Mouse (Mus musculus) natural killer cell, adult 2 months (primary cell): ENCODE data around the gene Hdac9.
A peak's percentile ranks its signal among the peaks of the same experiment; 100 is the strongest.
"Not testable (repeated sequence)": the region's sequence is repeated elsewhere in the genome, so short reads cannot be mapped to it uniquely, and the experiment has no call there.

Experiments
- DNase-seq, 2 experiments: peaks; one replicate each; pipeline ENCODE4 v3.0.0; 2022; ENCODE audit warnings: low spot score in 2 of 2

Hdac9 gene

DNA sequence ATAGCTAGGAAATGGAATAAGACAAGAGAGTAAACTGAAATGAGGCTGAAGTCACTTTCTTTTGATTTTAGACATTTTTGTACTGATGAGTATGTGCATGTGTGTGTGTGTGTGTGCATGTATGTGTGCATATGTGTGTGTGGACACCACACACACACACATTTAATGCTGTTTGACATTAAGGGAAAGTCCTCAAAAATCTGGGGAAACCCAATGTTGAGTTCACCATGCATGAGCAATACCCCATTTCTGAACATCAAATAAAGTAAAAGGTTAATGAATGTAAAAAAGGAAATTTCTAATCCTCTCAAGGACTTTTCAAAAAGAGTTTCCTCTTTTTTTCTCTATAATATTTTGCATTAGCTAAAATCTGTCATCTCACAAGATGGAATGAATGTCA, 427.3 kb downstream of the Hdac9 start:
- no peak for DNase-seq

DNA sequence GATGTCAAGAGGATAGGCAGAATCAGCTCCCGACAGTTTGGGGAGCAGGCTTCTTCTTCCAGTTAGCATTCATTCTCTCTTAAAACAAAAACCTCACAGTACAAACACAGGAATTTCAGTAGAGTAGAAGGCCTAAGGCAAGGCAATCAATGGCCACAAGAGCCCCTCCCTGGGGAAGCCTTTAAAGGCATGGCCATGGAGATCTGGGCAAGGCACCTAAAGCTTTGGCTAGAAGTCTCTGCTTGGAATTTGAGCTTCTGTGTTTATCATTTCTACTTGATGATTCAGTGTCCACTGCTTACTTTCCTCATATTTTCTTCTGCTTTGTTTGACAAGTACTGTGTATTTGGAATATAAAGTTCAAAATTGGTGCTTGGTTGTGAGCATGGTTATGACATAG, 429.2 kb downstream of the Hdac9 start:
- no peak for DNase-seq

DNA sequence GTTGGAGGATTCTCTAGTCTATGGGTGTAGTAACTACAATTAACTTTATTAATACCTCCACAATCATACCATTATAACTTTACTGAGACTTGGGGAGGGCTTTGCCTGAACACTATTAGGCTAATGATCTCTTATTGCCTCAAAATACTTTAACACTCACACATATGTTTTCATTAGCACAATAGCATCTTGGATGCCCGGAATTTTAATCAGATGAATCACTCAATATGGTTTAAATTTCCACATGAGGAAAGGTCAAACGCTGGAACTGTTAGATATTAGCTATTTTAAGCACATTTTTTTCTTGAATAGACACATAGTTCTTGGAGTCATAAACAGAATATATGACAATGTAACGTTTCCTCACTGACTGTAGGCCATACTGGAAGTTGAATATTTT, 429.9 kb downstream of the Hdac9 start:
- no peak for DNase-seq

DNA sequence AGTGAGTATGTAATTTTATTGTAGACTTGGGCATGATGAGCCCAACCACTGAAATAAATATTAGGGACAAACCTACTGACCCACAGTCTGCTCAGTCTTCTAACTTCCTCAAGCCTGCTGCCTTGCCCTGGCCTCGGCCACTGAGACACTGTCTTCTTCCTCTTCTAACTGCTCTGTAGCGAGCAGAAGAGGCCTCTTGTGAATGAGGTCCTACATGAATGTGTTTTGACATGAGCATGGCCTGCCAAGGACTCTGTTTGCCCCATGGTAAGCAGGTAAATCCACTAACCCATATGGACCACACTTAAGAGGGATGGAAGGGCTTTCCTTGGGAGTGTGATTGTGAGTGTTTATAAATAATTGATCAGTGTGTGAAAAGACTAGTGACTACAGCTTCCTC, 430.9 kb downstream of the Hdac9 start:
- peak in 1 of 2 experiments; percentile 5 for DNase-seq

DNA sequence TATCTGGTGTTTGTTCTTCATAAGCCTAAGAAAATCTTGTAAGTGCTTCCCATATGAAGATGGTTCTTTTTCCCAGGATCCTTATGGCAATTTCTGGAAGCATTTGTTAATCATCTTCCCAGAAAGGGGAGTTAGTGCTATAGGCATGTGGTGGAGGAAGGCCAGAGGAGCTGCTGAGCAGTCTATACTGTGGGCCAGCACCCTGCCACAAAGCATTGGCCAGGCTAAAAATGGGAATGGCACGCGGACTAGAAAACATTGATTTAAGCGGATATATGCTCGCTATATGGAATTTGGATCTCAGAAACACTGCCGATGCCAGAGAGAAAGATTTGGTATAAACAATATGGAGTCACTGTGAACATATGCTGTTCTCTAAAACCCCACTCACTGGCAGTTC, 435.2 kb downstream of the Hdac9 start:
- DNase-seq, result no peak

DNA sequence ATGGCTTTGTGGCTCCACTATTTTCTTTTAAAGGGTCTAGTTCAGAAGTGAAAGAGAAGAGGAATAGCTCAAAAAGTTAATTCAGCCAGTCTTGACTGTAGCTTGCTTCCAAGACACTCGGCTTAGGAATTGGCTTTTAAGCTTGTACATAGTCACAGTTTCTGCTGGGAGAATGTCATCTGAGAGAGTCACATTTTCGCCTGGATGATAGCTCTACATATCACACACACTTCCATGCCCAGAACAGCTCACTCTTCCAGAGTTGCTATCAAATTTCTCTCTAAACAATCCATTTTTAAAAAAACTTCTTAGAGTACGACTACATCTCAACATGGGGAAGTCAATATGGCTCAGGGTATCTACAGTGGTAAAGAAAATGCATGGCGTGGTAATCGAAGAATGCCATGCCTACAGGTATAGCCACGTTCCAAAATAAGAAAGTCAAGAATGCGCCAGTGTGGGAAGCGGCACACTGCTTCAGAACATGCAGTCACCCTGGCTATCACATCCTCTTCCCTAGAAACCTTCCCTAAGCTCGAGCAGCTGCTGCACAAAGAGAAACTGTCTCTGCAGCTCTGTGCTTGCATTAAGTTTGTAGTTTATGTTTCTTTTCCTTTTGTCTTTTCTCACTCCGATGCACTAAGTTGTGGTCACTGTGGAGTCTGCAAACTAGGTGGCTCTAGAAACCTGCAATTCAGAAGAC, 443.8 kb downstream of the Hdac9 start:
- no peak for DNase-seq

DNA sequence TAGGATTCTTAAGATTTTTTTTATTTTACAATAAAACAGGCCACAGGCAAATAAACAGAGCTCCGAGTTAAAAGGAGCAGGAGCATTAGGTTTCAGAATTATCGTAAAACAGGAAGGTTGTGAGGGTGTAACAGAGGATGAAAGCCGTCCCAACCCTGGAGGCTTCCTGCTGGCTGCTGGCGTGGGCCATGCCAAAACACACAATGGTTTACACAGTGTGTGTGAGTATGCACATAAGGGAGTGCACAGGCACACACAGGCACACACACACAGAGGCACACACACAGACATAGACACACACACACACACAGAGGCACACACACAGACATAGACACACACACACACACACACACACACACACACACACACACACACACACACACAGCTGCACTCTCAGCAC, 444.4 kb downstream of the Hdac9 start:
- DNase-seq, result no peak

DNA sequence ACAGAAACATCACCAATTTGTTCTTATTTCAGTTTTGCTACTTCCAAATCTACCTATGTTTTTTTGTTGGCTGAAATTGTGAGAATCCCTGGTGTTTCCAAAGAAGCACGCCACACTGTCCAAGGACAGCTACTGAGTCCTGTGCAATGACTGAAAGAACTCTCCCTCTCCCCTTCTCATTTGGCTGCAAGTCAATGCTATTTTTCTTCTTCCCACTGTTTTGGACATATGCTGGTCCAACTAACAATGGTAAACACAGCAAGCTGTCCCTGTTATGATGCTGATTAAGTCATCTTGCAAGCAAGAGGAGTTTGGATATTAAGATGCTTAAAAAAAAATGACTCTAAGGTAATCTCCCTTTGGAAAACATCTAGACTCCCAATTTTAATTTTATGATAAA, 455.2 kb downstream of the Hdac9 start:
- DNase-seq, result no peak

DNA sequence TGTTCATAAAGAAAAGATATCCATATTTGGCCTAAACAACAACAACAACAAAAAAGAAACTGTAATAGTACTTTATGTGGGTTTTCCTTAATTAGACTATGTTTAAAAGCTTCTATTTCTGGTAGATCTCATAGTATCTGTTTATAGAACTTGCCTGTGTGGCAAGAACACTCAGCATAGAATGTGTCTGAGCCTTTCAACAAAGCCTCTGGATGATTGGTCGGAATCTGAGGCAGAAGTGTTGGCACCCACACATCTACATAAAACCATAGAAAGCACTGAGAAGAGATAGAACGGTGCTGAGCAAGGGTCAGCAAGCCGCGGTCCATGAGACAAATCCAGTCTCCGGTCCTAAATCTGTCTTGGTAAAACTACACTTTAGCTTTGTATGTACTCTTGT, 464.3 kb downstream of the Hdac9 start:
- no peak for DNase-seq

DNA sequence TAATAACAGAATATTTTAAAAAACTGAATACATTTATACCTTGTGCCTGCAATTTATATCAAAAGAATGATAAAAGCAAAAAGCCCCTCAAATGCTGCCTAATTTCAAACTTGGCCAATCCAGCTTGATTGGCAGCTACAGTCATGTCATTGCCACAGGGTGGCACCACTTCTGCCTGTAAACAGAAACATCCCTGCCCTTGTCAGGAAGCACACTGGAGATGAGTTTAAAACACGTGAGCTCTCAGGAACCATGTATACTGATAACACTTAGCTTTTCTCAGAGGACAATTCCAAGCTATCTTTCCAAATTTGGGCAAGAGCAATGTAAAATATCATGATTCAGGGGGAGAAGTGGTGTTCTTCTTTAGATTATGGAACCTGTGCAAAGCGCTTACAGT, 465.7 kb downstream of the Hdac9 start:
- DNase-seq, result no peak

DNA sequence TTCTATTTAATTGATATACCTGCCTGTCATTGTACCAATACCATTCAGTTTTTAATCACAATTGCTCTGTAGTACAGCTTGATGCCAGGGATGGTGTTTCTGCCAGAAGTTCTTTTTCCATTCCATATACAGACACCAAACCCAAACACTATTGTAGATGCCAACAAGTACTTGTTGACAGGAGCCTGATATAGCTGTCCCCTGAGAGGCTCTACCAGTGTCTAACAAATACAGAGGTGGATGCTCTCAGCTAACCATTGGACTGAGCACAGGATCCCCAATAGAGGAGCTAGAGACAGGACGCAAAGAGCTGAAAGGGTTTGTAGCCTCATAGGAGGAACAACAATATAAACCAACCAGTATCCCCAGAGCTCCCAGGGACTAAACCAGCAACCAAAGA, 472.2 kb downstream of the Hdac9 start:
- not testable (repeated sequence) for DNase-seq

DNA sequence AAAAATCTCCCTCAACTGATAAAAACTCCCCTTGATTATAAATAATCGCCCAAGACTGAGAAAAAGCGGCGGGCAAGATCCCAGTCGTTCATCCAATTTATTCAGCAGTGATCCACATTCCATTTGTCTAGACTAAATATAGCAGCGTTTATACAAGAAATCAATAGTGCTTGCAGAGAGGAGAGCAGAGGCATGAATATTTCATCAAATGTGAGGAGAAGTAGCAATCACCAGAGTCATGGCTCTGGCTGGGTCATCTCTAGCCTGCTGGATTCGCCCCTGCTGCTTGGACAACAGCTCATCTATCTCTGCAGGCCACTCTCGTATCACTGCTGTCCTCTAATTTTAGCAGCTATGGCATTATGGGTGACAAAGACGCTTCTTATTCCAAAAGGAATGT, 476.0 kb downstream of the Hdac9 start:
- no peak for DNase-seq

DNA sequence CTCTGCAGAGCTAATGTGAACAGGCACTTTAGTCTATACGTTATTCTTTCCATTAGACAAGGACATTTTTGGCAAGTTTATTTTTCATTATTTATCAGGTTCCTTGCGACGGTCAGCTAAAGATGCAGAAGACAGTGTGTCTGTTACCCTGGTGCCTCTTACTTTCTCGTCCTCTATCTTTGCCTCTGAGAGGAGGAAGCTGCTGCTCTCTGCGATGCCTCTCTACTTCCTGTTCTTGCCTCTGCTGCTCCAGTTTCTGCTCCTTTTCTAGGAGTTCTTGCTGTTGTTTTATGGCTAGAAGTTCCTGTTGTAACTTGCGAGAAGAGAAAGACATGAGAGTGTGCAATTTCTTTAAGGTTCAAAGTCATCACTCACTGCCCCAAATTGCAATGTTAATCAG, 484.0 kb downstream of the Hdac9 start:
- DNase-seq, result no peak

DNA sequence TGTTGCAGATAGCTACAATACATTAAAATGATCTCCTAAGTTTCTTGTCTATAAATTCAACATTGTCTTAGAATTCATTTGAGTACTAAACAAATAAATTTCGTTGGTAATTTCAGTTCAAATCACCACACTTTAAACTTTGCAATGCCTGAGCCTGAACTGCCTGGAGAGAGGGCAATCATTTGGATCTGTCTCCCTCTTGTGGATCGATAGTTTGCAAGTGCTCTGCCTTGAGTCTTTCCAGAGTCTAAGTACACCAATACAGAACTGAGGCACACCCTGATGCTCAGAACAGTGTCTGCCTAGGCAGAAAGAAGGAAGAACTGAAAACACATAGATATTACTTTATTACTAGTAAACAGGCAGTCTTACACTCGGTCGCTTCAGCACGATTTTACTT, 484.4 kb downstream of the Hdac9 start:
- no peak for DNase-seq

DNA sequence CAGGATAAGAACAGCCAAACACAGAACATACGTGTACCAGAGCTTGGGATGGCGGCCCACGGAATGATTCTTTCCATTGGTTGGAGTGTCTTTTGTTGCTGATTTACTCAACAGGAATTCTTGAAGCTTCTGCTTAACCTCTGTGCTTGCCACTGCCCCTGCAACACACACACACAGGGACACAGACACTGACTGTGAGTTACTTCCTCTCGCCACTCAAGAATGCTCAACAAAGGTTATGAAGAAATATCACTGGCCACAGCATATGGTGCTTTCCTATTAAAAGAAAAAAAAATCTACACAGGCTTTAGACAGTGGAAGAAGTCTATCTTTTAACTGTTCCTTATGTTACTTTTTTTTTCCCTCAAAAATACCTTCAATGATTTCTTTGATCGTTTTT, 485.1 kb downstream of the Hdac9 start:
- DNase-seq, result no peak

DNA sequence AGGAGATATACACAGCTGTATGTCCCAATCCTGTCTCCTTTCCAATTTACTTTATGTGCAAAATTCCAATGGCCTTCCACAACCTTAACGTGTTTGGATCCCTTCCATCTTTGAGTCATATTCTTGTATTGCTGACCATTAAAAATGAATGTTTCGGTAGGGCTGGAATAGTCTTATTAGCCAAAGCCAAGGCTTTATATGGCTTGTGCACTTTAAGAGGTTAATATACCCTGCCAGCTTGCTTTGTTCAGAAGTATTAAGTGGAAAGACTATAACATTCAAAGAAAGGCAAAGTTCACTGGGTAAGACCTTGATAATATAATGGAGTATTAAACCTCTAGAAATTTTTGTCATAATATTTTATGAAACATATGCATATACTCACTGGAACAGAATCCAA, 491.4 kb downstream of the Hdac9 start:
- DNase-seq, result no peak

DNA sequence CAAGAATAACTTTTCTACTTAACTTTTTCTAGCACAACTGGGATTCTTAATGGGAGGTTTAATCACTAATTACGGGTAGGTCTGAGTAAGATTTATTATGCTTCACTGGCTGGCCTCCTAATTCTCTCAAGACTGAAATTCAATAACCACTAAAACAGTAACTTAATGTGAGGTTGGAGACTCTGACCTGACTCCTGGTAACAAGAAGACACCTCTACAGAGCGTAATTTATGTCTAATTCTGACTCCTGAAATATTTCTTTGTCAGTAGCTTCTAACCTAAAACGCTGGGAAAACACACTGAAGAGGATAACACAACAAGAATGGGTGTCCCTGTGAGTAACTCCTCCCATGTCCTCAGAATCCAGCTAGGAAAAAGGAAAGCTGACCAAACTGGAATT, 508.8 kb downstream of the Hdac9 start:
- DNase-seq, result no peak

DNA sequence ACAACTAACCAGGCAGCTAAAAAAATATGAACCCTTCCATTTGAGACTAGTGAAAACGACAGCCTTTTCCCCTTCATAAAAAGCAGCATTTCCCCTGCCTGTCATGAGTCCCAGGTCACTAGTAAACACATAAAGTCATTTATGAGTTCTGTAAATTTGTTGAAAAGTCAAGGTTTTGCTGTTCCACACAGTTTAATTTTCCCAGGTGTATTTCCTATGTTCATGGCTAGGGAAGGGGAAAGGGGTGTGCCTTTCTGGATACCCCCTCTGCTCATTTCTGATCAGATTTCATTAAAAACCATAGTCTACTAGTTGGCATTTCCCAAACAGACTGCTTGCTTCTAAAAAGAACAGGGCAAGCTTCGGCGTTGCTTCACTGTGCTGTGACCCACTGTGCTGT, 509.8 kb downstream of the Hdac9 start:
- no peak for DNase-seq

DNA sequence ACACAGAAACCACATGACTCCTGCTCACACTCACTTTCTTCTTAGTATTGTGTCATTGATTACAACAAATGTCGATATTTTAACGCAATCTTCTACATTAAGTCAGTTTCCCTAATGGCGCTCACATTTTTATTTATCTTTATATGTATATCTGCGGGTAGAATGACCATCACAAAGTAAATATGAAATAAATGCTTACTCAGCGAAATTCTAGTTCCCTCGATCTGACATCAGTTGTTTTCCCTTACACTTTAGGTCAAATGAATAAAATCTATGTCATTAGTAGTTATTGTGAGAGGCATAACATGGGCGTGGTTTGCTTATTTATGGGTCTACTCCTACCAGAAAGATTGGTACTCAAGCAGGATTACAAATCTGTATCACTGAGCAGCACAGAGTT, 514.8 kb downstream of the Hdac9 start:
- no peak for DNase-seq

DNA sequence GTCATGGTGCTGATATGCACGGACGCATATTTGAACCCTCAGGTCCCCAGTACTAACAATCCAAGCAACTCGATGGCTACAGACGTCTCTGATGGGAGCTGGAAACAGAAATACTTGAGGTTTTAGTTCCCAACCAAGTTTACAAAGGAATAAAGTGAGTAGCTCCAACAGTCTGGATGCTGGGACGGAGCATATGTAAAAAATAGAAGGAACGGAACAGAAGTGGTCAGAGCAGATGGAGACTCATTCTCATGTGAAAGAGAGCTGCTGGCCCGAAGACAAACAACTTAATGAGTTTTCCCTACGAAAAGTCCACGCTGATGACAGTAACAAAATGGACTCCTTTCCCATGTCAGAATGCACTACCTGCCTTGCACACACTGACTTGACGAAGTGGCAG, 518.3 kb downstream of the Hdac9 start:
- no peak for DNase-seq

DNA sequence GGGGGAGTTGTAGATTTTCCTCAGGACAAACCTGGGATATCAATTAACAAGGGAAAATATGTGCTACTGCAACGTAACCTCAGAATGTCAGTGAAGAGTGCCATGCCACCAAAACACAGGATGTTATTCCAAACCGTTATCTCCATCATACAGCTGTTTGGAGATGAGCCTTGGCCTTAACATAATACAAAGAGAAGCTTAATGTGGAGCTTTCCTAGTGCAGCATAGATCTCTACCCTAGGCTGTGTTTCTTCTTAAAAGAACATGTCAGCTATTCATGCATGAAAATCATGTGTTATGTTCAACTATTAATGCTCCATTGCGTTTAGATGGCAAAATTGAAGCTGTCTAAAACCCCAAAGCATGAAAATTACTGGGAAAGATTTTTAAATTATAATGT, 522.6 kb downstream of the Hdac9 start:
- no peak for DNase-seq

DNA sequence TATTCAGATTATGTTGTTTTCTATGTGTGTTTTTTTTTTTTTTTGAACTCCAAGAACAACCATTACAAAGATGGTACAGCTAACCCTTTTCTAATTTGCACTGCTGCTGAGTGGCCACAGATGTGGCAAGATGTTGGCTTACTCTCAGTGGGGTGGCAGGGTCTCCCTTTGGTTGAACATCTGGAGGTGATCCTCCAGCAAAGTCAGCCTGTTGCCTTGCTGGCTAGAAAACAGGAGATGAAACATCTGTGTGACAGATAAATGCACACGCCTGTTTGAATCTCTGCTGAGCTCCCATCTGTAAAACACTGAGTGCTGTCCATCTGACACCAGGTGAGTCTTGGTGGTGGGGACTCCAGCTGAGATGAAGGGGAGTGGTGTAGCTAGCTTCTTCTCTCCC, 537.2 kb downstream of the Hdac9 start:
- no peak for DNase-seq

DNA sequence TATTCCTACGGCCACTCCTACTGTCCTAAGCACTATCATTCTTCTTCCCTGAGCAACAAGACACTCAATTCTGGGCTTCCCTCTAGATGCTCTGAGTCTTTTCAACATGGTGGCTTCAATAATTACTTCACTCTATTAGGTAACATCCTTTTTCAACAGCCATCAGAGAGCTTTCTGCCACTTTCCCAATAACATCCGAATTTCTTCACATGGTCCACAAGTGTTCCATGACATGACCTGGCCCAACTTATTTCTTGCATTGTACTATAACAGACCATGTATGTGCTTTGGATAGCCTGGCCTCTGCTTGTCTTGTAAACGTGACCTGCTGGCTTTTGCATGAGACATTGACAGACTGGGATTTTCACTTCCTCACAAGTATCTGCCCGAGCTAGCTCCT, 538.3 kb downstream of the Hdac9 start:
- no peak for DNase-seq

DNA sequence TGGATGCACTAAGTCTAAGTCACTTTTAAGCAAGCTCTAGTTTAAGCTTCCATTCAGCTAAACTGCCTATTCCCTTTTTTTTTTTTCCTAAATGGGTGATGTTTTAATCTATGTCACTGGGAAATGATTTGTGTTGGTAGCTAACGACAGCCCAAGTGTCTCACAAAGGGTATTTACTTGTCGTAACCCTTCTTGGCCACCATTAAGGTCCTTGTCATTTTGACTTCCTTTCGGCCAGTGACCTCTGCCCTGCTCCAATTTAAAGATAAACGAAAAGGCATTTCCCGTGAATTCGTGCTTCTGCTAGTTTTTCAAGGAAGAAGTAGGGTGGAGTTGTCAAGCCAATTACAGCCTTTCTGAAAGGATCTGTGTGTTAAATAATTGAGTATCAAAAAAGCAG, 565.0 kb downstream of the Hdac9 start:
- DNase-seq, result no peak

DNA sequence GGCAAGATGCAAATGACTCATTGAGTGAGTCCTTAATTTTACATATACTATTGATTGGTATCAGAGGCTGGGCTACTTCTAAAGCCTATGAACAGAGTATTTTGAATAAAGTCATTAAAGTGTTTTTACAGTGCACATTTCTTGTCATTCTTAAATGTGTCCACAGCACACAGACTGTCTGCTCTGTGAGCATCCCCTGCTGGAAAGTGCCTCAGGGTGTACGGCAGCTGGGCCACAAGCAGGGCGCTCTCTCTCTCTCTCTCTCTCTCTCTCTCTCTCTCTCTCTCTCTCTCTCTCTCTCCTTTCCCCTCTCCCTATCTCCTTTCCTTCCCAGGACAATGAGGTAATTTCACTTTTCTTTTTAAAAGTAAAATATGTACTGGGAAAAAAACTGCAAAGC, 569.4 kb downstream of the Hdac9 start:
- DNase-seq, result no peak
